Mouse (Mus musculus): Measurements from ENCODE around the gene Gm6096. TPM values are rescaled to one million over a fixed set of nuclear protein-coding genes. Genes with fewer than 3 reads are reported as not detected.

Gm6096 gene
- polyA plus RNA-seq, 1 experiment from 2014 or later, result not detected

GRCm38 (mm10) chr7:34291265-34291664 lies 40.4 kb downstream of the Gm6096 start:
- Histone ChIP-seq H3K27ac (no peak overlapping the region), H3K4me1 (no peaks in the 10 kb centered on the region), H3K36me3 (replicated peaks) (peaks cover 3% of the 10 kb centered on the region; the same call in 1 of the 2 replicates), H3K9me3 (no peaks in the 10 kb centered on the region), H3K4me3 (no peak overlapping the region), H3K27me3 (ENCODE audit: poor library complexity, severe bottlenecking) (no peaks in the 10 kb centered on the region)
- no peak for DNase-seq (ENCODE audit: extremely low spot score, low spot score)
- WGBS, result 78% methylated on average over 1 of the region's 1 CpGs

DNA sequence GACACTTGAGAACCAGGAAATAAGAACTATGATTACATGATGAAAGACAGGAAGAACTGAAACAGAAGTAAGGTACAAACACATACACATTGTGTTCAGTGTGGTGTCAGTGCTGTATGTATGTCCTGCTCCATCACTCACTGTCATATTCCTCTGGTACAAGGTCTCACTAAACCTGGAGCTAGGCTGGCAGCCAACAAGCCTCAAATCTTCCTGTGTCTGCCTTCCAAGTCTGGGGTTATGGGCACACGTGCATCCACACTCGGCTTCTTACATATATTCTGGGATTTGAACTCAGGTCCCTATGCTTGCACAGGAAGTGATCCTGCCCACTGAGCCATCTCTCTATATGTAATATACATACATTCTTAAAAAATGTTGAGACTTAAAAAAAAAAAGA lies 41.8 kb downstream of the Gm6096 start:
- no peaks in the 10 kb centered on the region for H3K9me3 ChIP-seq
- no peaks in the 10 kb centered on the region for H3K27me3 ChIP-seq (ENCODE audit: poor library complexity, severe bottlenecking)
- H3K4me1 ChIP-seq, result no peaks in the 10 kb centered on the region
- no peak overlapping the region for H3K4me3 ChIP-seq
- H3K36me3 ChIP-seq (replicated peaks), result peaks cover 3% of the 10 kb centered on the region; the same call in 1 of the 2 replicates
- no peak overlapping the region for H3K27ac ChIP-seq
- DNase-seq (ENCODE audit: extremely low spot score, low spot score), result no peak
- 94% methylated on average over 2 of the region's 2 CpGs for WGBS

GRCm38 (mm10) chr7:34296124-34296523 lies 45.3 kb downstream of the Gm6096 start:
- Histone ChIP-seq H3K27me3 (ENCODE audit: poor library complexity, severe bottlenecking) (no peaks in the 10 kb centered on the region), H3K36me3 (replicated peaks) (peaks cover 4% of the 10 kb centered on the region), H3K4me1 (no peaks in the 10 kb centered on the region), H3K27ac (no peak overlapping the region), H3K4me3 (no peak overlapping the region), H3K9me3 (no peaks in the 10 kb centered on the region)
- DNase-seq (ENCODE audit: extremely low spot score, low spot score), result no peak
- 96% methylated on average over 3 of the region's 3 CpGs for WGBS

- DNase-seq (ENCODE audit: extremely low spot score, low spot score), result no peak
- H3K36me3 ChIP-seq (replicated peaks), result peaks cover 15% of the 10 kb centered on the region
- WGBS, result 89% methylated on average over 2 of the region's 2 CpGs
- H3K4me3 ChIP-seq, result no peak overlapping the region
- no peaks in the 10 kb centered on the region for H3K9me3 ChIP-seq
- H3K4me1 ChIP-seq, result no peaks in the 10 kb centered on the region
- no peak overlapping the region for H3K27ac ChIP-seq
- no peaks in the 10 kb centered on the region for H3K27me3 ChIP-seq (ENCODE audit: poor library complexity, severe bottlenecking)
Observed at GRCm38 (mm10) chr7:34298818-34299217, 48.0 kb downstream of the Gm6096 start.

Other genes with a start within 250 kb of the Gm6096 start
- gene Scgb2b27, start 237.1 kb upstream of the Gm6096 start, polyA plus RNA-seq (2016; fragmentation: Nextera tagmentation; extraction: Ambion mirVana), result not detected in 2 replicates
- not detected in 2 replicates for gene Scgb1b27, start 229.6 kb upstream of the Gm6096 start, polyA plus RNA-seq (2016; fragmentation: Nextera tagmentation; extraction: Ambion mirVana)
- not detected in 2 replicates for gene Scgb1b30, start 155.6 kb upstream of the Gm6096 start, polyA plus RNA-seq (2016; fragmentation: Nextera tagmentation; extraction: Ambion mirVana)
- 4.5 and 5.4 TPM in 2 replicates for gene Wtip, start 117.8 kb upstream of the Gm6096 start, polyA plus RNA-seq (2016; fragmentation: Nextera tagmentation; extraction: Ambion mirVana)
- gene Uba2, start 81.4 kb upstream of the Gm6096 start, polyA plus RNA-seq (2016; fragmentation: Nextera tagmentation; extraction: Ambion mirVana), result 296 and 309 TPM in 2 replicates
- 74.9 and 81.9 TPM in 2 replicates for gene Pdcd2l, start 54.4 kb upstream of the Gm6096 start, polyA plus RNA-seq (2016; fragmentation: Nextera tagmentation; extraction: Ambion mirVana)
- 439 and 441 TPM in 2 replicates for gene Gpi1, start 20.7 kb upstream of the Gm6096 start, polyA plus RNA-seq (2016; fragmentation: Nextera tagmentation; extraction: Ambion mirVana)
- gene 4931406P16Rik, start 62.5 kb downstream of the Gm6096 start, polyA plus RNA-seq (2016; fragmentation: Nextera tagmentation; extraction: Ambion mirVana), result 23.8 and 25.3 TPM in 2 replicates
- gene Lsm14a, start 142.3 kb downstream of the Gm6096 start, polyA plus RNA-seq (2016; fragmentation: Nextera tagmentation; extraction: Ambion mirVana), result 102 and 105 TPM in 2 replicates